Mouse (Mus musculus) embryonic facial prominence, embryonic 13.5 days (tissue): Measurements from ENCODE around the gene Rabgap1l. TPM values are rescaled to one million over a fixed set of nuclear protein-coding genes. Genes with fewer than 3 reads are reported as not detected.
A peak's percentile ranks its signal among the peaks of the same experiment; 100 is the strongest.

Experiments used
- ATAC-seq: fragments of 200-750 bp; cut with Nextera tagmentation; 2 replicates; pipeline ENCODE4 v1.8.0; 2017; ENCODE audit warnings: low read depth; ENCODE audit not compliant: insufficient number of reproducible peaks, insufficient read depth, low FRiP score, low TSS enrichment
- H3K27ac ChIP-seq: fragments of 300-500 bp; sonication (generic); 2 replicates; pipeline ENCODE4 v1.5.1; 2015; ENCODE audit warnings: moderate library complexity, mild to moderate bottlenecking, inconsistent platforms
- H3K27me3 ChIP-seq: fragments of 300-500 bp; sonication (generic); 2 replicates; pipeline ENCODE4 v1.6.1; 2015; ENCODE audit warnings: mild to moderate bottlenecking, inconsistent platforms
- H3K36me3 ChIP-seq: fragments of 300-500 bp; sonication (generic); 2 replicates; pipeline ENCODE4 v1.6.1; 2015; ENCODE audit warnings: mild to moderate bottlenecking, inconsistent platforms
- H3K4me1 ChIP-seq: fragments of 300-500 bp; sonication (generic); 2 replicates; pipeline ENCODE4 v1.6.1; 2015; ENCODE audit warnings: inconsistent platforms
- H3K4me2 ChIP-seq: fragments of 300-500 bp; sonication (generic); 2 replicates; pipeline ENCODE4 v1.6.1; 2015; ENCODE audit warnings: moderate library complexity, mild to moderate bottlenecking, inconsistent platforms
- H3K4me3 ChIP-seq: fragments of 300-500 bp; sonication (generic); 2 replicates; pipeline ENCODE4 v1.5.1; 2015; ENCODE audit warnings: mild to moderate bottlenecking, inconsistent platforms
- H3K9ac ChIP-seq: fragments of 300-500 bp; sonication (generic); 2 replicates; pipeline ENCODE4 v1.6.1; 2015; ENCODE audit warnings: mild to moderate bottlenecking, inconsistent platforms
- H3K9me3 ChIP-seq: fragments of 300-500 bp; sonication (generic); 2 replicates; pipeline ENCODE4 v1.6.1; 2016; ENCODE audit warnings: inconsistent platforms
- WGBS: fragments of 180-500 bp; shearing (Covaris S2); methylation state at CpG from one replicate; pipeline ENCODE4 v1.1.7; 2015; ENCODE audit warnings: mixed read lengths; 5-methylcytosine and 5-hydroxymethylcytosine counted together
- polyA plus RNA-seq: library from polyadenylated mRNA; unstranded; fragments of >200 nt; fragmentation: Nextera tagmentation; extraction: Ambion mirVana; gene quantifications from 2 replicates; pipeline ENCODE4 v1.2.1, GENCODE M21; 2015

Rabgap1l gene
- polyA plus RNA-seq, 1 experiment from 2014 or later = 22.1 TPM

GRCm38 (mm10) chr1:160318057-160318725, 474.8 kb downstream of the Rabgap1l start:
- ATAC-seq = no peak
- Histone ChIP-seq H3K27ac (no peak overlapping the region), H3K27me3 (no peaks in the 10 kb centered on the region), H3K9me3 (no peaks in the 10 kb centered on the region), H3K36me3 (no peaks in the 10 kb centered on the region), H3K4me1 (no peaks in the 10 kb centered on the region), H3K4me3 (no peak overlapping the region), H3K4me2 (no peak overlapping the region), H3K9ac (no peak overlapping the region)
- WGBS = 71% methylated on average over 8 of the region's 8 CpGs

DNA sequence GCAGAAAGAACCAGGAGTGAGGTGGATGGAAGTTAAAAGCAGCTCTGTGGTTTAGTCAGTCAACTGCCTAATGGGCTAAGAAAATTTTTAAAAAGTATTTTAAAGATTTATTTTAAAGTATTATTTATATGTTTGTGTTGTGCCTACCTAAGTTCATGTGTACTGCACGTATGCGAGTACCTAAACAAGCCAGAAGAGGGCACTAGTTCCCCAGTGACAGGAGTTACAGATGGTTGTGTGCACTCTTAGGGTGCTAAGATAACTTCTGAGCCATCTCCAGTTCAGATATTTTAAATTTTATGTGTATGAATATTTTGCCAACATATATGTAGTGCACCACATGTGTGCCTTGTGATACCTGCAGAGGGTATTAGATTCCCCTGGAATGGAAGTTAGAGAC, 476.8 kb downstream of the Rabgap1l start:
- no peaks in the 10 kb centered on the region for H3K27me3 ChIP-seq
- H3K36me3 ChIP-seq = no peaks in the 10 kb centered on the region
- ATAC-seq = no peak
- H3K4me2 ChIP-seq = no peak overlapping the region
- 95% methylated on average over 2 of the region's 2 CpGs for WGBS
- no peaks in the 10 kb centered on the region for H3K4me1 ChIP-seq
- H3K9me3 ChIP-seq = no peaks in the 10 kb centered on the region
- H3K27ac ChIP-seq = no peak overlapping the region
- no peak overlapping the region for H3K9ac ChIP-seq
- no peak overlapping the region for H3K4me3 ChIP-seq

DNA sequence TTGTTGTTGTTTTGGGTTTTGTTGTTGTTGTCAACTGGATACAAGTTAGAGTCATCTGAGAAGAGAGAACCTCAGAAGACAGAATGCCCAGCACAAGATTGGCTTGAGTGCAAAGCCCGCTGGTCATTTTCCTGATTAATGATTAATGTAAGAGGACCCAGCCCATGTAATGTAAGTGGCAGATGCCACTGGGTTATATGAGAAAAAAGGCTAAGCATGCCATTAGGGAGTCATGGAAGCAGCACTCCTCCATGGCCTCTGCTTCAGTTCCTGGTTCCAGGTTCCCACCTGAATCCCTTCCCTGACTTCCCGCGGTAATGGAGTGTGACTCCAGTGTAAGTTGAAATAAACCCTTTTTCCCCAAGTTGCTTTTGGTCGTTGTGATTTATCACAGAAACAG, 480.4 kb downstream of the Rabgap1l start:
- peaks cover 4% of the 10 kb centered on the region; the same call in 1 of the 2 replicates for H3K27me3 ChIP-seq

GRCm38 (mm10) chr1:160311861-160312260, 481.1 kb downstream of the Rabgap1l start:
- H3K4me2 ChIP-seq = no peak overlapping the region
- no peak overlapping the region for H3K27ac ChIP-seq
- H3K36me3 ChIP-seq = no peaks in the 10 kb centered on the region
- H3K4me3 ChIP-seq = no peak overlapping the region
- H3K9ac ChIP-seq = no peak overlapping the region
- peaks cover 4% of the 10 kb centered on the region; the same call in 1 of the 2 replicates for H3K27me3 ChIP-seq
- no peaks in the 10 kb centered on the region for H3K9me3 ChIP-seq
- no peak for ATAC-seq
- WGBS = 20% methylated on average over 2 of the region's 2 CpGs
- peaks cover 9% of the 10 kb centered on the region; the same call in 1 of the 2 replicates for H3K4me1 ChIP-seq

More for the DNA sequence above, 480.4 kb downstream of the Rabgap1l start:
- H3K4me3 ChIP-seq = no peak overlapping the region
- H3K9ac ChIP-seq = no peak overlapping the region
- H3K4me1 ChIP-seq = peaks cover 9% of the 10 kb centered on the region; the same call in 1 of the 2 replicates
- H3K27ac ChIP-seq = no peak overlapping the region
- WGBS = 91% methylated on average over 4 of the region's 4 CpGs
- no peaks in the 10 kb centered on the region for H3K9me3 ChIP-seq
- ATAC-seq = no peak
- H3K36me3 ChIP-seq = no peaks in the 10 kb centered on the region
- H3K4me2 ChIP-seq = no peak overlapping the region

DNA sequence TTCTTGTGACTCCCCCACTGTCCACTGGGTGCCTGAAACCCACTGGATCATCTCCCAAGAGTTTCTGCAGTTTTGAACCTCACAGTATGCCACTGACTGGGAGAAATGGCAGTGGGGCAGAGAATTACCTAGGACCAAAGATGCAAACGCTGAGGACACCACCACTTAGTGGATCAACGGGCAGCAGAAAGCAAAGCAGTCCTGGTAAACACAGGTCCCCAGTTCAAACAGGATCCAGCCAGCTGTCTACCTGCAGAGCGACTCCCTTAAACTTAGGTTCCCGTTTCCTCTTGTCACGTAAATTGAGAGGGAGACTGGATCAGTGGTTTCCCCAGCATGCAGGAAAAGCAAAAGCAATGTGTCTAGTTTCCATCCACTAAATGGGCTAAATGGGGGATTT, 483.1 kb downstream of the Rabgap1l start:
- WGBS = 23% methylated on average over 5 of the region's 5 CpGs
- no peak overlapping the region for H3K4me2 ChIP-seq
- ATAC-seq = no peak
- no peaks in the 10 kb centered on the region for H3K9me3 ChIP-seq
- no peak overlapping the region for H3K4me3 ChIP-seq
- H3K4me1 ChIP-seq = peaks cover 9% of the 10 kb centered on the region; the same call in 1 of the 2 replicates
- no peaks in the 10 kb centered on the region for H3K36me3 ChIP-seq
- no peak overlapping the region for H3K9ac ChIP-seq
- H3K27me3 ChIP-seq = peaks cover 4% of the 10 kb centered on the region; the same call in 1 of the 2 replicates
- no peak overlapping the region for H3K27ac ChIP-seq

DNA sequence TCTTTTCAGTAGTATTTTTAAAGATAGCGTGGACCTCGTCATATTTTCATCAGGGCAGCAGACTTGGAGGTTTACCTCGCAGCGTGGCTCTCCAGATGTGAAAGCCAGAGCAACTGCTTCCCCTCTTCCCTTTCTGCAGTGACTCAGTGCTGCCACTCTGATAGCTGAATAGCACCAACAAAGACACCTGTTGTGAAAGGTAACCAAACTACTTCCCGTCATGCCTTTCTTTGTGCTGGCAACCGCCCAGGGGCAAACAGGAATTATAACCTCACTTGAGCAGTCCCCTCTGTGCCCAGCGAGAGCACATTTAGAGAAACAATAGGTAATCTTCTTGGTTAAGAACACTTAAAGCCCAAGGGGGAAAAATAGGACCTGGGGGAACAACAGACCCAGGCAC, 484.0 kb downstream of the Rabgap1l start:
- Histone ChIP-seq H3K4me2 (peak overlapping the region; percentile 32), H3K4me1 (peaks cover 9% of the 10 kb centered on the region; the same call in 1 of the 2 replicates), H3K27ac (no peak overlapping the region), H3K27me3 (peaks cover 4% of the 10 kb centered on the region; the same call in 1 of the 2 replicates), H3K9ac (no peak overlapping the region), H3K9me3 (no peaks in the 10 kb centered on the region), H3K36me3 (no peaks in the 10 kb centered on the region), H3K4me3 (no peak overlapping the region)
- WGBS = 13% methylated on average over 7 of the region's 7 CpGs
- no peak for ATAC-seq

DNA sequence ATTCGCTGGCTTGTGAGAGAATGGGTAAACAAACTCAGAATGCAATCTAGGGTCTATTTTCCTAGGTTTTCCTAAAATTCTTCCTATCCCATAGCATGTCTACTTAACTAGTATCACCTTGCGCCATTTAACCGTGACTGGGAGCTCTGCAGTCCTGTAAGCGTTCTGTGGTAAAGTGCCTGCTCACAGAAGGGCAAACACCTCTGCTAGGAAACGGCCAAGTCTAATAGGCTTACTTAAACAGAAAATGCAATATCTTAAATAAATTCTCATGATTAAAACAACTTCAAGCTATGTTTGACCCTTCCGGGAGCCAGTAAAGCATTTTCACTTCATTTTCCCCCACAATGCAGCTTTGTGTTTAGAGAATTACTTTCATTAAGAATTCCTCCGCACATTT, 484.5 kb downstream of the Rabgap1l start:
- H3K27me3 ChIP-seq = peaks cover 4% of the 10 kb centered on the region; the same call in 1 of the 2 replicates
- no peak overlapping the region for H3K27ac ChIP-seq
- no peak overlapping the region for H3K4me3 ChIP-seq
- WGBS = 48% methylated on average over 7 of the region's 7 CpGs
- H3K9me3 ChIP-seq = no peaks in the 10 kb centered on the region
- H3K4me1 ChIP-seq = peaks cover 9% of the 10 kb centered on the region; the same call in 1 of the 2 replicates
- H3K36me3 ChIP-seq = no peaks in the 10 kb centered on the region
- H3K4me2 ChIP-seq = peak overlapping the region; percentile 32
- no peak overlapping the region for H3K9ac ChIP-seq
- no peak for ATAC-seq

DNA sequence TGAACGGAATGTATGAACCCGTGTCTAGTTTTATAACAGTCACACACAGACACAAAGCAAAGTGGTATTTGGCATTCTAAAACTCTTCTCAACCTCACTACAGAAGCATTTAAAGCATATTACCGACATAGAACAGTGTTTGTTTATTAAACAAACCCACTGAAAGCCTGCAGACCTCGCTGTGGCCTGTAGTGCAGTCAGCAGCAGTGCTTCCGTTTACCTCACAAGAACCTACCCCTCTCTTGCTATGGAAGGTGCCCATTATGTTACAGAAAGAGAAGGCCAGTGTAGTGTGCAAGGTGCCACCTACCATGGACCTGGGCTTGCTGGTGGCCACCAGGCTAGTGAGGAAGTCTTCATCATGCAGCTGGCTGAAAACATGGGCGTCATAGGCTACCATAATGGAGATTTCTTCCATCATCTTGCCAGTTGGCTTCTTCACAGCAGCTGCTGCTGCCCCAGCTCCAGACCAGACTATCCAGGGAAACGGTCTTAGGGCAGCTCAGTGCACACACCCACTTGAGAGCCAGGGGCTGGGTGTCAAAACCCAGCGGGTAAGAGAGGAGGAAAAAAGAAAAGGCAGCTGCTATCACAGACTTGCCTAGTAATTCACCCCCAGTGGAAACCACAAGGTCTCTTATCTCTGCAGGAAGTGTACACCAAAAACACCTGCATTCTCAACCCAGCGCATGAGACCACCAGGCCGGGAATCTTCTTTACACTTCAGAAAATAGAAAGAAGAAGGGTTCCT, 486.0 kb downstream of the Rabgap1l start:
- 59% methylated on average over 10 of the region's 10 CpGs for WGBS
- H3K36me3 ChIP-seq = no peaks in the 10 kb centered on the region
- no peak for ATAC-seq
- H3K9me3 ChIP-seq = no peaks in the 10 kb centered on the region
- H3K4me2 ChIP-seq = no peak overlapping the region
- peaks cover 4% of the 10 kb centered on the region; the same call in 1 of the 2 replicates for H3K27me3 ChIP-seq
- H3K4me3 ChIP-seq = no peak overlapping the region
- no peak overlapping the region for H3K9ac ChIP-seq
- peaks cover 9% of the 10 kb centered on the region; the same call in 1 of the 2 replicates for H3K4me1 ChIP-seq
- H3K27ac ChIP-seq = no peak overlapping the region

GRCm38 (mm10) chr1:160306336-160306735, 486.7 kb downstream of the Rabgap1l start:
- Histone ChIP-seq H3K4me1 (peaks cover 9% of the 10 kb centered on the region; the same call in 1 of the 2 replicates), H3K27me3 (peaks cover 4% of the 10 kb centered on the region; the same call in 1 of the 2 replicates)

DNA sequence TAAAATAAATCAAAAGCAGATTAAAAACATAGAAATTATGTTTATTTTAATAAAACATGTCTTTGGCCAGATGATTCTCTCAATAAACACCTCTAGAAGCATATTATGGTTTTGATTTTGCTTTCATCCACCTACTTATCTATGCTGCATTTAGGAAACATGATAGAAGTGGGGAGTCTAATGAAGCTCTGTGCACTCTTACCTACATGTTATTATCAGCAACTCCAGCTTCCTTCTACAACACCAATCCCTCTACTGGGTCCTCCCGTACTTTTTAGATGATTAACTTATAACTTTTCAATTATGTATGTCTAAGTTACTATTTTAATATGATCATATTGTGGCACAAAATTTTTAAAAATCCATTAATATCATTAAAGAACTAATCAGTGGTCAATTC, 487.2 kb downstream of the Rabgap1l start:
- Histone ChIP-seq H3K36me3 (no peaks in the 10 kb centered on the region), H3K9ac (no peak overlapping the region), H3K4me2 (no peak overlapping the region), H3K27ac (no peak overlapping the region), H3K9me3 (no peaks in the 10 kb centered on the region), H3K4me1 (peaks cover 9% of the 10 kb centered on the region; the same call in 1 of the 2 replicates), H3K4me3 (no peak overlapping the region), H3K27me3 (peaks cover 4% of the 10 kb centered on the region; the same call in 1 of the 2 replicates)
- ATAC-seq = no peak
- WGBS = 94% methylated on average over 1 of the region's 1 CpGs

More at GRCm38 (mm10) chr1:160306336-160306735, 486.7 kb downstream of the Rabgap1l start:
- H3K36me3 ChIP-seq = no peaks in the 10 kb centered on the region
- no peaks in the 10 kb centered on the region for H3K9me3 ChIP-seq
- 71% methylated on average over 6 of the region's 6 CpGs for WGBS
- H3K4me3 ChIP-seq = no peak overlapping the region
- H3K4me2 ChIP-seq = no peak overlapping the region
- no peak for ATAC-seq
- H3K9ac ChIP-seq = no peak overlapping the region
- no peak overlapping the region for H3K27ac ChIP-seq

DNA sequence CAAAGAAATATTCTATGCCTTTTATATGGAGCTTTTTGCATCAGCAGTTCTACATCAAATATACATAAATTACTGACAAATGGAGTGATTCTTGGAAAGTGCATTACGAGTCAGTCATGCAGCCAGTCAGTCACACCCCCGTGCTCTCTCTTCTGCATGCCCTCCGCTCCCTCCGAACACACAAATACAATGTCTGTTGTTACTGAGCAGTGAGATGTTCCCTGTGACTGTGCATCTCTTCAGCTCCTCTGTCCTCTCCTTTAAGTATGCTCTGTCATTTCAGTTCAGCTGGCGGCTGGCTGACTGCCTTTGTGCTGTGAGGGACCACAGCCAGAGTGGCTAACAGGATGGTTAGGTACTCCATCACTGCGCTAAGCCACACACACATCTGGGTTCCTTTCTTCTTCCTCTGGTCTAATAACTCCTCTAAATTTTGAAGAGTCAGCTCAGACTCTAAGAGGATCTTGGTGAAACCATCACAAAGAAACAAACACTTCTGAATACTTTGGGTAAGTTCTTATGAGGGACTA, 488.0 kb downstream of the Rabgap1l start:
- Histone ChIP-seq H3K4me2 (no peak overlapping the region), H3K9ac (no peak overlapping the region), H3K27me3 (peaks cover 4% of the 10 kb centered on the region; the same call in 1 of the 2 replicates), H3K9me3 (no peaks in the 10 kb centered on the region), H3K4me1 (peaks cover 8% of the 10 kb centered on the region; the same call in 1 of the 2 replicates), H3K27ac (no peak overlapping the region), H3K36me3 (no peaks in the 10 kb centered on the region), H3K4me3 (no peak overlapping the region)
- ATAC-seq = no peak
- WGBS = 76% methylated on average over 6 of the region's 6 CpGs
